Mouse (Mus musculus): ENCODE measurements around the gene Hmg20a.
"Not testable (repeated sequence)": the region's sequence is repeated elsewhere in the genome, so short reads cannot be mapped to it uniquely, and the experiment has no call there.

Hmg20a gene

GRCm38 (mm10) chr9:56417948-56418737 lies at the start of gene Hmg20a, which contains the start of gene Peak1:
TSS of gene Hmg20a (plus strand) at chr9:56418609.
TSS of gene Peak1 (minus strand) at chr9:56418067.
- peak; percentile 100 for DNase-seq (ENCODE audit: low spot score in 2 of 2)

GRCm38 (mm10) chr9:56368814-56369213 lies 49.6 kb upstream of the Hmg20a start:
- no peak for DNase-seq (ENCODE audit: low spot score in 2 of 2)

GRCm38 (mm10) chr9:56370710-56371109 lies 47.7 kb upstream of the Hmg20a start:
- no peak for DNase-seq (ENCODE audit: low spot score in 2 of 2)

- DNase-seq (ENCODE audit: low spot score in 2 of 2), result no peak
These were observed 44.0 kb upstream of the Hmg20a start for GRCm38 (mm10) chr9:56374401-56374800.

GRCm38 (mm10) chr9:56382786-56383185 lies 35.6 kb upstream of the Hmg20a start:
- DNase-seq (ENCODE audit: low spot score in 2 of 2), result no peak

- no peak for DNase-seq (ENCODE audit: low spot score in 2 of 2)
These were observed 25.6 kb upstream of the Hmg20a start for GRCm38 (mm10) chr9:56392857-56393256.

- no peak for DNase-seq (ENCODE audit: low spot score in 2 of 2)
These were observed 22.1 kb upstream of the Hmg20a start for GRCm38 (mm10) chr9:56396306-56396705.

- DNase-seq (ENCODE audit: low spot score in 2 of 2), result no peak
These were observed 13.8 kb upstream of the Hmg20a start for GRCm38 (mm10) chr9:56404619-56405018.

- DNase-seq (ENCODE audit: low spot score in 2 of 2), result no peak
These were observed 8.5 kb upstream of the Hmg20a start for GRCm38 (mm10) chr9:56409928-56410327.

- DNase-seq (ENCODE audit: low spot score in 2 of 2), result no peak
These were observed 5.7 kb upstream of the Hmg20a start for GRCm38 (mm10) chr9:56412716-56413115.

GRCm38 (mm10) chr9:56414322-56414721 lies 4.1 kb upstream of the Hmg20a start:
- no peak for DNase-seq (ENCODE audit: low spot score in 2 of 2)

GRCm38 (mm10) chr9:56415393-56415792 lies 3.0 kb upstream of the Hmg20a start:
- DNase-seq (ENCODE audit: low spot score in 2 of 2), result no peak

GRCm38 (mm10) chr9:56415935-56416607 lies 2.3 kb upstream of the Hmg20a start:
- no peak for DNase-seq (ENCODE audit: low spot score in 2 of 2)

GRCm38 (mm10) chr9:56417415-56417947 lies 928 bp upstream of the Hmg20a start:
- peak; percentile 74 to 78 for DNase-seq (ENCODE audit: low spot score in 2 of 2)

GRCm38 (mm10) chr9:56418738-56419239 lies 380 bp downstream of the Hmg20a start:
- peak; percentile 44 to 49 for DNase-seq (ENCODE audit: low spot score in 2 of 2)

GRCm38 (mm10) chr9:56420236-56420635 lies 1.8 kb downstream of the Hmg20a start:
- no peak for DNase-seq (ENCODE audit: low spot score in 2 of 2)

GRCm38 (mm10) chr9:56420892-56421601 lies 2.6 kb downstream of the Hmg20a start:
- DNase-seq (ENCODE audit: low spot score in 2 of 2), result no peak

GRCm38 (mm10) chr9:56421991-56422390 lies 3.6 kb downstream of the Hmg20a start:
- no peak for DNase-seq (ENCODE audit: low spot score in 2 of 2)

GRCm38 (mm10) chr9:56424861-56425260 lies 6.5 kb downstream of the Hmg20a start:
- DNase-seq (ENCODE audit: low spot score in 2 of 2), result no peak

GRCm38 (mm10) chr9:56435821-56436526 lies 17.6 kb downstream of the Hmg20a start:
- no peak for DNase-seq (ENCODE audit: low spot score in 2 of 2)

- not testable (repeated sequence) for DNase-seq (ENCODE audit: low spot score in 2 of 2)
These were observed 19.0 kb downstream of the Hmg20a start for GRCm38 (mm10) chr9:56437300-56437892.
